Mouse (Mus musculus) hindbrain, embryonic 10.5 days (tissue): ENCODE results near the gene Prickle3. TPM values are rescaled to one million over a fixed set of nuclear protein-coding genes. Genes with fewer than 3 reads are reported as not detected.
"Not testable (repeated sequence)": the region's sequence is repeated elsewhere in the genome, so short reads cannot be mapped to it uniquely, and the experiment has no call there.

Experiments used
- DNase-seq: peaks from one replicate; pipeline ENCODE4 v3.0.0-alpha.2; 2017; ENCODE audit warnings: low spot score
- H3K27ac ChIP-seq: fragments of 300-500 bp; sonication (generic); 2 replicates; pipeline ENCODE4 v1.5.1; 2016; ENCODE audit warnings: mild to moderate bottlenecking, moderate library complexity
- H3K27me3 ChIP-seq: fragments of 300-500 bp; sonication (generic); 2 replicates; pipeline ENCODE4 v1.6.1; 2016; ENCODE audit warnings: mild to moderate bottlenecking; ENCODE audit not compliant: poor library complexity, insufficient read depth, severe bottlenecking
- H3K36me3 ChIP-seq: fragments of 300-500 bp; sonication (generic); 2 replicates; pipeline ENCODE4 v1.6.1; 2016; ENCODE audit warnings: mild to moderate bottlenecking, moderate library complexity
- H3K4me1 ChIP-seq: fragments of 300-500 bp; sonication (generic); replicated peaks from 2 replicates; pipeline ENCODE4 v1.6.1; 2016; ENCODE audit warnings: mild to moderate bottlenecking
- H3K4me3 ChIP-seq: fragments of 300-500 bp; sonication (generic); 2 replicates; pipeline ENCODE4 v1.5.1; 2016; ENCODE audit warnings: mild to moderate bottlenecking, moderate library complexity
- H3K9me3 ChIP-seq: fragments of 300-500 bp; sonication (generic); 2 replicates; pipeline ENCODE4 v1.6.1; 2016; ENCODE audit warnings: mild to moderate bottlenecking, moderate library complexity
- WGBS: fragments of 180-500 bp; shearing (Covaris S2); methylation state at CpG from one replicate; pipeline ENCODE4 v1.1.7; 2016; 5-methylcytosine and 5-hydroxymethylcytosine counted together
- polyA plus RNA-seq: library from polyadenylated mRNA; unstranded; fragments of >200 nt; fragmentation: Nextera tagmentation; extraction: Ambion mirVana; gene quantifications from 2 replicates; pipeline ENCODE4 v1.2.1, GENCODE M21; 2016

Gene Prickle3
- polyA plus RNA-seq, 1 experiment from 2014 or later: 4.4 TPM

DNA sequence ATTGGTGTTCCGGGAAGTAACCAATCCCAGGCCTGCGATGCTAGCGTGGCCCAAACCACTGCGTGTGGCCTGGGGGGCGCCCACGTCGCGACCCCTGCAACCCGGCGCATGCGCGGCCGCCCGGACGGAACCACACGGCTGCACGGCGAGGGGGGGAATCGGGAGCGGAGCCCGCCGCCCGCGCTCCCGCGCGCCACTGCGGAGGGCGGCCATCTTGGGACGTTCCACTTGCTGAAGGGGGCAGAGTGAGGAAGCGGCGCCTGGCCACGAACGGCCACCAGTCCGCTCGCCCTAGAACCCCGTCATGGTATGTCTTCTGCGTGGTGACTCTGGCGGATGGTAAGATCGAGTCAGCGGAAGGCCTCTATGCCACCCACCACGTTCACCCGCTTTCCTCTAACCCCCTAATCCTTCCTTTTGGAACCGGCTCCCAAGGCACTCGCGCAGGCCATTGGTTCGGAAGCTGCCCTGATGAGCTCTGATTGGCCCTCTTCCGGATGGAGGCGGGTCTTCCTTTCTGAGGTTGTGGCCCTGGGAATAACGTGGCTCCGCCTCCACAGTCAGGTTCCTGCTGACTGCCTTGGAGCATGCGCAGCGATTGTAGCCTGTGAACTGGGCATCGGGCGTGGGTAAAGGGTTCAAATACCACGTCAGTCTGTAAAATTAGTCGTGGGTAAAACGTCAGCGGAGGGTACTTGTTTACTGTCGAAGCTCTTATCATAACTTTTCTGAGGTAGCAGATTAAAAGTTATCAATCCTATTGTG is 57.3 kb downstream of the Prickle3 start, which contains the start of gene Wdr45:
Wdr45 (plus strand) TSS at position 199 of the 765 bp plus-strand sequence.
- not testable (repeated sequence) for H3K4me1 ChIP-seq, H3K36me3 ChIP-seq, H3K9me3 ChIP-seq, H3K27me3 ChIP-seq
- peak within 1 kb of the TSS; percentile 86 for H3K27ac ChIP-seq
- DNase-seq: peak; percentile 90
- WGBS: 15% methylated on average over 57 of the region's 60 CpGs
- H3K4me3 ChIP-seq: peak within 1 kb of the TSS; percentile 50

- not testable (repeated sequence) for H3K36me3 ChIP-seq, H3K4me1 ChIP-seq, H3K27ac ChIP-seq, H3K9me3 ChIP-seq, H3K4me3 ChIP-seq, DNase-seq, H3K27me3 ChIP-seq
- WGBS: 23% methylated on average over 1 of the region's 1 CpGs
These were observed 59.0 kb downstream of the Prickle3 start for GRCm38 (mm10) chrX:7716058-7716457.

Other genes starting within 250 kb of the Prickle3 start
- gene Foxp3, start 83.6 kb upstream of the Prickle3 start, polyA plus RNA-seq: 0.07 and 0.08 TPM in 2 replicates
- 2.5 and 2.8 TPM in 2 replicates for gene Ppp1r3f, start 83.0 kb upstream of the Prickle3 start, polyA plus RNA-seq
- gene Ccdc22, start 51.7 kb upstream of the Prickle3 start, polyA plus RNA-seq: 33.5 and 34.4 TPM in 2 replicates
- not detected in 2 replicates for gene Cacna1f, start 50.2 kb upstream of the Prickle3 start, polyA plus RNA-seq
- gene Syp, start 18.8 kb upstream of the Prickle3 start, polyA plus RNA-seq: 18.5 and 26.5 TPM in 2 replicates
- gene Plp2, start 14.1 kb downstream of the Prickle3 start, polyA plus RNA-seq: 40.9 and 52.0 TPM in 2 replicates
- not detected in 2 replicates for gene Magix, start 24.0 kb downstream of the Prickle3 start, polyA plus RNA-seq
- gene Gpkow, start 39.9 kb downstream of the Prickle3 start, polyA plus RNA-seq: 36.0 and 42.8 TPM in 2 replicates
- 19.5 and 23.7 TPM in 2 replicates for gene Wdr45, start 57.1 kb downstream of the Prickle3 start, polyA plus RNA-seq
- gene Gm45208, start 65.0 kb downstream of the Prickle3 start, polyA plus RNA-seq: not detected in 2 replicates
- gene Praf2, start 71.2 kb downstream of the Prickle3 start, polyA plus RNA-seq: 78.2 and 101 TPM in 2 replicates
- 18.7 and 22.9 TPM in 2 replicates for gene Ccdc120, start 93.6 kb downstream of the Prickle3 start, polyA plus RNA-seq
- gene Tfe3, start 105.3 kb downstream of the Prickle3 start, polyA plus RNA-seq: 31.7 and 36.5 TPM in 2 replicates
- gene Gripap1, start 132.5 kb downstream of the Prickle3 start, polyA plus RNA-seq: 45.3 and 47.8 TPM in 2 replicates
- 1.4 and 2.2 TPM in 2 replicates for gene Kcnd1, start 165.0 kb downstream of the Prickle3 start, polyA plus RNA-seq
- 43.8 and 55.9 TPM in 2 replicates for gene Otud5, start 184.1 kb downstream of the Prickle3 start, polyA plus RNA-seq
- gene Pim2, start 221.0 kb downstream of the Prickle3 start, polyA plus RNA-seq: 8.8 and 10.2 TPM in 2 replicates
- gene Slc35a2, start 226.8 kb downstream of the Prickle3 start, polyA plus RNA-seq: 26.6 and 32.5 TPM in 2 replicates
- 131 and 160 TPM in 2 replicates for gene Pqbp1, start 242.0 kb downstream of the Prickle3 start, polyA plus RNA-seq
- 206 and 214 TPM in 2 replicates for gene Timm17b, start 242.1 kb downstream of the Prickle3 start, polyA plus RNA-seq